Mouse (Mus musculus) lung, postnatal 0 days (tissue): ENCODE data around the gene Ccdc9b.

Experiments
- CTCF ChIP-seq: IDR thresholded peaks from 2 replicates; pipeline ENCODE4 v1.5.1; 2016; ENCODE audit warnings: antibody characterized with exemption, mild to moderate bottlenecking
- EP300 ChIP-seq: IDR thresholded peaks from 2 replicates; pipeline ENCODE4 v1.6.1; 2016; ENCODE audit warnings: antibody characterized with exemption, mild to moderate bottlenecking, control low read depth

GRCm38 (mm10) chr2:118764094-118764831 is 1.8 kb upstream of the Ccdc9b start:
- TF ChIP-seq CTCF: peak; percentile 74
- TF ChIP-seq EP300: 0 out of 2 replicates have a peak, but pooled peaks have one; percentile 20
